Comparison of ENCODE assay signal across 22 mouse cellular contexts in genomic region chr9:34447736-34448135, GRCm38 (mm10). TPM values are rescaled to one million over a fixed set of nuclear protein-coding genes. Genes with fewer than 3 reads are reported as not detected.
DNase-seq lines count a peak whose midpoint lies in the region; TF ChIP-seq lines count a peak whose summit lies in the region.
"Had no signal": no experiment of that assay in that cellular context is flagged by ENCODE, and none has a peak within 500 bp of the region (broad histone marks: within the 10 kb centered on the region; RNA-seq: fewer than 3 reads in every experiment).

No protein-coding gene starts in this region.

- no peaks in the 10 kb centered on the region for H3K79me2 ChIP-seq in C2C12 (ENCODE audit: control insufficient read depth, insufficient read depth)

- no peak overlapping the region for H3ac ChIP-seq in C2C12 (ENCODE audit: control insufficient read depth, insufficient read length, low read depth)

- H3K36me3 ChIP-seq in C2C12 (ENCODE audit: control insufficient read depth, insufficient read depth): no peaks in the 10 kb centered on the region
- H3K36me3 ChIP-seq: forebrain, embryonic 10.5 days; hindbrain, embryonic 10.5 days; hindbrain, embryonic 13.5 days; intestine, embryonic 15.5 days had no signal

- intact Hi-C loops in heart, postnatal 25 days (cut with DNase I): no loop called here

- no peaks in the 10 kb centered on the region for H3K27me3 ChIP-seq in C2C12 (ENCODE audit: control insufficient read depth, insufficient read depth, insufficient read length)
- H3K27me3 ChIP-seq: forebrain, embryonic 13.5 days; hindbrain, embryonic 13.5 days; intestine, embryonic 15.5 days; Patski had no signal

- H3K4me3 ChIP-seq in C2C12 (ENCODE audit: insufficient read depth, poor library complexity, severe bottlenecking): no peak overlapping the region
- H3K4me3 ChIP-seq: forebrain, embryonic 10.5 days; forebrain, embryonic 13.5 days; hindbrain, embryonic 10.5 days; hindbrain, embryonic 13.5 days; intestine, embryonic 15.5 days had no signal

- no peaks in the 10 kb centered on the region for H3K79me3 ChIP-seq in C2C12 (ENCODE audit: low read depth)

- peak; percentile 16 for DNase-seq in adrenal gland, postnatal 14 days
- no peak for DNase-seq in adrenal gland, adult 18-20 months (ENCODE audit: low spot score in 2 of 2)
- peak; percentile 12 for DNase-seq in adrenal gland, postnatal 25 days
- DNase-seq in heart, postnatal 25 days (ENCODE audit: low spot score): no peak
- no peak for DNase-seq in lung, postnatal 25 days (ENCODE audit: low spot score)
- DNase-seq: B cell, adult 2 months; cerebellum, adult 18-20 months; cerebellum, adult 9-10 months; cerebellum, postnatal 14 days; gastrocnemius, postnatal 10 days; gastrocnemius, postnatal 36 days; heart, postnatal 36 days; kidney, adult 18-20 months; kidney, adult 9 months had no signal

- no peak for TF ChIP-seq CTCF in C2C12 (IDR thresholded peaks at IDR 0.05; ENCODE audit: control insufficient read depth, insufficient read depth, insufficient read length)

TF ChIP-seq in C2C12, 6 proteins besides CTCF, POLR2A, EP300 and RAD21:
- no peak for TF ChIP-seq CEBPB (IDR thresholded peaks at IDR 0.05; ENCODE audit: low read depth)
- peak; percentile 54 for TF ChIP-seq FOSL1 (IDR thresholded peaks at IDR 0.05; ENCODE audit: insufficient read depth, low read length, poor library complexity, severe bottlenecking)
- no peak for TF ChIP-seq MAX (IDR thresholded peaks at IDR 0.05)
- no peak for TF ChIP-seq MYOD1 (IDR thresholded peaks at IDR 0.05; ENCODE audit: control insufficient read depth, insufficient read length, low read depth)
TF ChIP-seq in C2C12: peak in this region for 1.

RNA-seq across cellular contexts. Expression of gene Kirrel3, which starts 38.0 kb away (rescaled TPM):
- 1.2 and 1.9 TPM in 2 replicates for total RNA-seq in adrenal gland, postnatal 14 days (2021)
- under 1 TPM; 0.50 to 0.61 TPM for total RNA-seq in adrenal gland, adult 18-20 months (2021)
- polyA plus RNA-seq in C2C12 (2012; fragmentation: generic; extraction: Trizol): 5.2 TPM
- 0.52 and 0.76 TPM in 2 replicates for total RNA-seq in adrenal gland, postnatal 25 days (2021)
- total RNA-seq in heart, postnatal 25 days (2021): under 1 TPM; 0.64 to 0.83 TPM
- total RNA-seq: granulocyte monocyte progenitor cell, adult 5-6 weeks had no signal

Comparison
In these comparisons a context has a peak if more than half of its experiments do, and no peak if none do; other contexts are left out.
1. DNase-seq: peak in adrenal gland, postnatal 14 days (single experiment) and adrenal gland, postnatal 25 days (single experiment); none in adrenal gland, adult 18-20 months (0 of 2), heart, postnatal 25 days (single experiment) and lung, postnatal 25 days (single experiment).